Mouse (Mus musculus) neural tube, embryonic 14.5 days (tissue): ENCODE data around the gene Map3k13. TPM values are rescaled to one million over a fixed set of nuclear protein-coding genes. Genes with fewer than 3 reads are reported as not detected.

Source experiments
- ATAC-seq: fragments of 200-750 bp; cut with Nextera tagmentation; 2 replicates; pipeline ENCODE4 v1.8.0; 2017; ENCODE audit warnings: low read depth, mild to moderate bottlenecking, moderate TSS enrichment, moderate library complexity
- H3K27ac ChIP-seq: fragments of 300-500 bp; sonication (generic); 2 replicates; pipeline ENCODE4 v1.5.1; 2014; ENCODE audit warnings: low read depth, mild to moderate bottlenecking, control low read depth, low read length, moderate library complexity, mixed read lengths
- H3K27me3 ChIP-seq: fragments of 300-500 bp; sonication (generic); 2 replicates; pipeline ENCODE4 v1.6.1; 2014; ENCODE audit warnings: low read length; ENCODE audit not compliant: control insufficient read depth, insufficient read depth
- H3K36me3 ChIP-seq: fragments of 300-500 bp; sonication (generic); 2 replicates; pipeline ENCODE4 v1.6.1; 2014; ENCODE audit warnings: low read length, mixed read lengths; ENCODE audit not compliant: control insufficient read depth, insufficient read depth
- H3K4me1 ChIP-seq: fragments of 300-500 bp; sonication (generic); 2 replicates; pipeline ENCODE4 v1.6.1; 2014; ENCODE audit warnings: low read length; ENCODE audit not compliant: control insufficient read depth, insufficient read depth
- H3K4me2 ChIP-seq: fragments of 300-500 bp; sonication (generic); 2 replicates; pipeline ENCODE4 v1.6.1; 2014; ENCODE audit warnings: mild to moderate bottlenecking, low read depth, low read length, control low read depth
- H3K4me3 ChIP-seq: fragments of 300-500 bp; sonication (generic); 2 replicates; pipeline ENCODE4 v1.5.1; 2014; ENCODE audit warnings: low read depth, low read length, control low read depth, mixed read lengths
- H3K9ac ChIP-seq: fragments of 300-500 bp; sonication (generic); replicated peaks from 2 replicates; pipeline ENCODE4 v1.6.1; 2014; ENCODE audit warnings: low read depth, mild to moderate bottlenecking, control low read depth, low read length, mixed read lengths
- H3K9me3 ChIP-seq: fragments of 300-500 bp; sonication (generic); 2 replicates; pipeline ENCODE4 v1.6.1; 2016; ENCODE audit warnings: low read length; ENCODE audit not compliant: control insufficient read depth
- WGBS: fragments of 180-500 bp; shearing (Covaris S2); extraction: QIAGEN DNeasy Blood & Tissue Kit; methylation state at CpG from one replicate; pipeline ENCODE4 v1.1.7; 2014; 5-methylcytosine and 5-hydroxymethylcytosine counted together
- polyA plus RNA-seq: library from polyadenylated mRNA; unstranded; fragments of >200 nt; fragmentation: Nextera tagmentation; extraction: Ambion mirVana; gene quantifications from 2 replicates; pipeline ENCODE4 v1.2.1, GENCODE M21; 2014

Gene Map3k13
- polyA plus RNA-seq, 1 experiment from 2014 or later: 10.7 TPM

GRCm38 (mm10) chr16:21782807-21783206, 11.3 kb upstream of the Map3k13 start:
- H3K4me1 ChIP-seq: peaks cover 6% of the 10 kb centered on the region; the same call in 1 of the 2 replicates
- H3K36me3 ChIP-seq: no peaks in the 10 kb centered on the region
- H3K4me3 ChIP-seq: no peak overlapping the region

GRCm38 (mm10) chr16:21785000-21785399, 9.1 kb upstream of the Map3k13 start:
- WGBS: 81% methylated on average over 4 of the region's 4 CpGs
- no peak overlapping the region for H3K4me3 ChIP-seq
- H3K9me3 ChIP-seq: no peaks in the 10 kb centered on the region
- no peak overlapping the region for H3K27ac ChIP-seq
- no peak for ATAC-seq
- no peak overlapping the region for H3K4me2 ChIP-seq
- peaks cover 10% of the 10 kb centered on the region; the same call in 1 of the 2 replicates for H3K4me1 ChIP-seq
- H3K36me3 ChIP-seq: no peaks in the 10 kb centered on the region
- H3K27me3 ChIP-seq: no peaks in the 10 kb centered on the region
- H3K9ac ChIP-seq: no peak overlapping the region

More at GRCm38 (mm10) chr16:21782807-21783206, 11.3 kb upstream of the Map3k13 start:
- H3K4me2 ChIP-seq: no peak overlapping the region
- no peaks in the 10 kb centered on the region for H3K9me3 ChIP-seq
- ATAC-seq: no peak
- H3K27me3 ChIP-seq: no peaks in the 10 kb centered on the region
- H3K9ac ChIP-seq: no peak overlapping the region
- 86% methylated on average over 2 of the region's 2 CpGs for WGBS
- no peak overlapping the region for H3K27ac ChIP-seq

- no peak overlapping the region for H3K9ac ChIP-seq
- WGBS: 90% methylated on average over 8 of the region's 8 CpGs
- no peak for ATAC-seq
Measured at GRCm38 (mm10) chr16:21786317-21786716, 7.8 kb upstream of the Map3k13 start.

GRCm38 (mm10) chr16:21787516-21788353, 6.4 kb upstream of the Map3k13 start, which contains the start of gene Ehhadh:
Gene Ehhadh (minus strand): TSS chr16:21787807.
- peak within 1 kb of the TSS; percentile 35; the same call in 1 of the 2 replicates for H3K27ac ChIP-seq

More at GRCm38 (mm10) chr16:21786317-21786716, 7.8 kb upstream of the Map3k13 start:
- no peaks in the 10 kb centered on the region for H3K9me3 ChIP-seq
- H3K4me3 ChIP-seq: no peak overlapping the region
- peaks cover 10% of the 10 kb centered on the region; the same call in 1 of the 2 replicates for H3K4me1 ChIP-seq
- H3K36me3 ChIP-seq: no peaks in the 10 kb centered on the region
- no peak overlapping the region for H3K4me2 ChIP-seq
- H3K27me3 ChIP-seq: no peaks in the 10 kb centered on the region
- H3K27ac ChIP-seq: no peak overlapping the region

GRCm38 (mm10) chr16:21788581-21788980, 5.6 kb upstream of the Map3k13 start:
- H3K9ac ChIP-seq: no peak overlapping the region
- no peak overlapping the region for H3K27ac ChIP-seq
- 57% methylated on average over 3 of the region's 3 CpGs for WGBS
- H3K4me1 ChIP-seq: peaks cover 13% of the 10 kb centered on the region; the same call in 1 of the 2 replicates
- ATAC-seq: no peak
- no peaks in the 10 kb centered on the region for H3K27me3 ChIP-seq
- H3K4me3 ChIP-seq: no peak overlapping the region
- H3K4me2 ChIP-seq: no peak overlapping the region
- H3K36me3 ChIP-seq: no peaks in the 10 kb centered on the region
- no peaks in the 10 kb centered on the region for H3K9me3 ChIP-seq

More at GRCm38 (mm10) chr16:21787516-21788353, 6.4 kb upstream of the Map3k13 start, which contains the start of gene Ehhadh:
- no peaks in the 10 kb centered on the region for H3K9me3 ChIP-seq
- peak within 1 kb of the TSS; percentile 80 for H3K4me2 ChIP-seq
- peak; percentile 95 for ATAC-seq
- 5% methylated on average over 28 of the region's 28 CpGs for WGBS
- H3K4me1 ChIP-seq: peaks cover 10% of the 10 kb centered on the region; the same call in 1 of the 2 replicates
- peak within 1 kb of the TSS; percentile 55 for H3K9ac ChIP-seq
- H3K27me3 ChIP-seq: no peaks in the 10 kb centered on the region
- peak within 1 kb of the TSS; percentile 44 for H3K4me3 ChIP-seq
- no peaks in the 10 kb centered on the region for H3K36me3 ChIP-seq

GRCm38 (mm10) chr16:21789180-21789579, 5.0 kb upstream of the Map3k13 start:
- H3K27me3 ChIP-seq: no peaks in the 10 kb centered on the region
- no peak for ATAC-seq
- H3K36me3 ChIP-seq: no peaks in the 10 kb centered on the region
- H3K4me3 ChIP-seq: no peak overlapping the region
- H3K9me3 ChIP-seq: no peaks in the 10 kb centered on the region
- H3K27ac ChIP-seq: no peak overlapping the region
- H3K4me1 ChIP-seq: peaks cover 16% of the 10 kb centered on the region; the same call in 1 of the 2 replicates
- no peak overlapping the region for H3K9ac ChIP-seq
- H3K4me2 ChIP-seq: no peak overlapping the region
- 88% methylated on average over 2 of the region's 2 CpGs for WGBS

GRCm38 (mm10) chr16:21790469-21790868, 3.7 kb upstream of the Map3k13 start:
- H3K9ac ChIP-seq: no peak overlapping the region
- no peak overlapping the region for H3K27ac ChIP-seq
- WGBS: 17% methylated on average over 1 of the region's 1 CpGs
- H3K4me2 ChIP-seq: no peak overlapping the region
- no peak overlapping the region for H3K4me3 ChIP-seq
- ATAC-seq: no peak
- H3K36me3 ChIP-seq: no peaks in the 10 kb centered on the region
- H3K4me1 ChIP-seq: peaks cover 19% of the 10 kb centered on the region
- H3K9me3 ChIP-seq: no peaks in the 10 kb centered on the region
- no peaks in the 10 kb centered on the region for H3K27me3 ChIP-seq

- Histone ChIP-seq H3K4me1 (peaks cover 22% of the 10 kb centered on the region), H3K27ac (no peak overlapping the region), H3K4me2 (no peak overlapping the region), H3K4me3 (no peak overlapping the region), H3K36me3 (no peaks in the 10 kb centered on the region), H3K9me3 (no peaks in the 10 kb centered on the region), H3K27me3 (no peaks in the 10 kb centered on the region), H3K9ac (no peak overlapping the region)
- 69% methylated on average over 3 of the region's 3 CpGs for WGBS
- ATAC-seq: no peak
Measured at GRCm38 (mm10) chr16:21791779-21792178, 2.4 kb upstream of the Map3k13 start.
